Mouse (Mus musculus) liver, adult 2 months (tissue): ENCODE measurements around the gene Lce3e.

ENCODE experiments used
- CTCF ChIP-seq: fragments of 200-500 bp; IDR thresholded peaks from 2 replicates; pipeline ENCODE4 v1.5.1; 2011; ENCODE audit warnings: low read depth, low read length, control low read depth
- POLR2A ChIP-seq: fragments of 200-500 bp; IDR thresholded peaks from 2 replicates; pipeline ENCODE4 v1.6.1; 2011; ENCODE audit warnings: low read length, control low read depth; ENCODE audit not compliant: insufficient read depth; ENCODE audit errors: extremely low read depth

DNA sequence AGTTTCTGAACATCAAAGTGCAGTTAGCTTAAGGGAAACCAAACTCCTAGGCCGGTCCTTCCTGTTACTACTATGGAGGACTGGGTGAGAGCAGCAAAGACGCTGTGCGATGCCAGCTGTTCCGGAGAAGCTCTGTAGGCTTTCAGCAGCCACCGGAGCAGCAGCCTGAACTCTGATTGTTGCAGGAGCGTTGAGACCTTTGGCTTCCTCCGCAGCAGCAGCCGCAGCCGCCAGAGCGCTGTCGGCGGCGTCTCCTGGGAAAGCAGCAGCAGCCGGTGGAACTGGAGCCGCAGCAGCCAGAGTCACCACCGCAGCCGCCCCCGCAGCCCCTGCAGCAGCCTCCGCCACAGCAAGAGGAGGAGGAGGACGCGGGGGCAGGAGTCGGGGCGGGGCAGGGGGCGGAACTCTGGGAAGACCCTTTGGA lies 47.5 kb downstream of the Lce3e start:
- TF ChIP-seq POLR2A (no peak), CTCF (no peak)
